Mouse (Mus musculus) limb, embryonic 11.5 days (tissue): ENCODE measurements around the gene Sptbn1. TPM values are rescaled to one million over a fixed set of nuclear protein-coding genes. Genes with fewer than 3 reads are reported as not detected.

Experiments
- polyA plus RNA-seq: library from polyadenylated mRNA; unstranded; fragments of >200 nt; fragmentation: Nextera tagmentation; extraction: Ambion mirVana; gene quantifications from 2 replicates; pipeline ENCODE4 v1.2.1, GENCODE M21; 2014

Gene Sptbn1
- polyA plus RNA-seq, 1 experiment from 2014 or later: 65.4 TPM

Other genes with a start within 250 kb of the Sptbn1 start
- gene Eml6, start 242.1 kb downstream of the Sptbn1 start, polyA plus RNA-seq: 0.64 and 1.1 TPM in 2 replicates
- gene 4930505A04Rik, start 203.7 kb upstream of the Sptbn1 start, polyA plus RNA-seq: not detected in 2 replicates